8 mouse cellular contexts compared by ENCODE assay signal in the genomic region with DNA sequence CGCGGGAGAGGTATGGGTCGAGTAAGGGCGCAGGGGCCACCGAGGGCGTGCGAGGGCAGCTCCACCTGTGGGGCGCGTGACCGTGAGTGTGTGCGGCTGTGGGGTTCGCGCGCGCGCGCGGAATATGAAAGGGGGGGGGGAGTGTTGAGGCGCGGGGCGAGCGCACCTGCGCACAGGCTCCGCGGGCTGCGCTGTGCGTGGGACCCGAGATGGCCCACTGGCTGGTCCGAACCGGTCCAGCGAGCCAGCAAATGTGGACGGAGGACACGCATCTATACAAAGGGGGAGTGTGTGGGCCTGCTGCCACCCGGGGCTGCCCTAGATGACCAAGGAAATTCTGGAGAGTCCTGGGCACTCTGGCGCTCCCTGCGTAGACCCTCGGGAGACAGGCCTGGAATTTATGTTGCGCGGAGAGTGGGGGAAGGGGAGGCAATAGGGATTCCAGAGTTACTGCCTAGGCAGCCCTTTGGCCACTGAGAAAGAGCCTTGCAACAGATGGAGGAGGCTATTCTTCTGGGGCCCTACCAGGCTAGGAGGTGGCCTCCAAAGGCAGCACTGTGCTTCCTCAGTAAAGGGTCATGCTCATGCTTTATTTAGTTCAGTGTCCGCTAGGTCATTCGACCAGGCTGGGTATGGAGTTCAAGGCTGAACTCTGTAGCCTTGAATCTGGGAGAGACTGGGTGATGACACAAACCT. TPM values are rescaled to one million over a fixed set of nuclear protein-coding genes. Genes with fewer than 3 reads are reported as not detected.
DNase-seq lines count a peak whose midpoint lies in the region; ATAC-seq lines count a peak whose summit lies in the region.

No protein-coding gene starts in this region.

- 1% methylated on average over 40 of the region's 41 CpGs for WGBS in embryonic facial prominence, embryonic 13.5 days

- peak overlapping the region; percentile 73 for H3K27ac ChIP-seq in embryonic facial prominence, embryonic 13.5 days

- H3K4me3 ChIP-seq in embryonic facial prominence, embryonic 13.5 days: peak overlapping the region; percentile 80

- peaks cover 19% of the 10 kb centered on the region for H3K4me1 ChIP-seq in embryonic facial prominence, embryonic 13.5 days

- peak; percentile 48 to 54 for DNase-seq in layer of hippocampus, adult 18-20 months (ENCODE audit: low spot score in 2 of 2)
- DNase-seq in layer of hippocampus, adult 9-11 months: no peak
- DNase-seq in NIH3T3 (ENCODE audit: low read depth): peak; percentile 74
- DNase-seq in heart, postnatal 10 days: peak; percentile 60 to 71
- DNase-seq in layer of hippocampus, postnatal 14 days (ENCODE audit: low spot score in 2 of 2): peak; percentile 60 to 61
- peak; percentile 79 for DNase-seq in mesoderm, embryonic 11.5 days (ENCODE audit: low read depth, low spot score)
- no peak for DNase-seq in T-cell, adult 2 months (ENCODE audit: low spot score)

- peak overlapping the region; percentile 81 for H3K4me2 ChIP-seq in embryonic facial prominence, embryonic 13.5 days

- peak; percentile 23 for ATAC-seq in embryonic facial prominence, embryonic 13.5 days (ENCODE audit: insufficient number of reproducible peaks, insufficient read depth, low FRiP score, low TSS enrichment, low read depth)

- peak overlapping the region; percentile 88 for H3K9ac ChIP-seq in embryonic facial prominence, embryonic 13.5 days

- intact Hi-C loops in heart, postnatal 10 days (cut with DNase I): no loop called here

- H3K27me3 ChIP-seq in embryonic facial prominence, embryonic 13.5 days: no peaks in the 10 kb centered on the region

- H3K9me3 ChIP-seq in embryonic facial prominence, embryonic 13.5 days: peaks cover 23% of the 10 kb centered on the region

- peaks cover 41% of the 10 kb centered on the region for H3K36me3 ChIP-seq in embryonic facial prominence, embryonic 13.5 days

RNA-seq across cellular contexts. Expression of gene Gm44965, which starts 0.5 kb away (rescaled TPM):
- not detected for total RNA-seq in layer of hippocampus, adult 18-20 months (2021)
- polyA plus RNA-seq in embryonic facial prominence, embryonic 13.5 days (2015; fragmentation: Nextera tagmentation; extraction: Ambion mirVana): 1.2 TPM in 1 of 2 replicates, not detected in the other
- total RNA-seq in heart, postnatal 10 days (2021): 1 to 10 TPM in 1 of 2 experiments, not detected in 1; 5.4 TPM
- total RNA-seq in layer of hippocampus, postnatal 14 days (2021): not detected

RNA-seq across cellular contexts. Expression of gene Repin1, which starts 0.5 kb away (rescaled TPM):
- total RNA-seq in layer of hippocampus, adult 18-20 months (2021): 10 to 100 TPM; 48.0 to 51.0 TPM
- 23.0 and 24.2 TPM in 2 replicates for polyA plus RNA-seq in embryonic facial prominence, embryonic 13.5 days (2015; fragmentation: Nextera tagmentation; extraction: Ambion mirVana)
- 10 to 100 TPM; 24.3 to 27.7 TPM for total RNA-seq in heart, postnatal 10 days (2021)
- total RNA-seq in layer of hippocampus, postnatal 14 days (2021): 10 to 100 TPM; 29.3 to 38.4 TPM

RNA-seq across cellular contexts. Expression of gene Gm45021, which starts 4.8 kb away (rescaled TPM):
- total RNA-seq in layer of hippocampus, adult 18-20 months (2021): not detected
- polyA plus RNA-seq in embryonic facial prominence, embryonic 13.5 days (2015; fragmentation: Nextera tagmentation; extraction: Ambion mirVana): not detected in 2 replicates
- total RNA-seq in heart, postnatal 10 days (2021): not detected
- not detected for total RNA-seq in layer of hippocampus, postnatal 14 days (2021)

RNA-seq across cellular contexts. Expression of gene Zfp775, which starts 7.7 kb away (rescaled TPM):
- 1 to 10 TPM; 7.1 to 8.2 TPM for total RNA-seq in layer of hippocampus, adult 18-20 months (2021)
- polyA plus RNA-seq in embryonic facial prominence, embryonic 13.5 days (2015; fragmentation: Nextera tagmentation; extraction: Ambion mirVana): 5.4 and 9.8 TPM in 2 replicates
- total RNA-seq in heart, postnatal 10 days (2021): 1 to 10 TPM; 5.8 to 5.9 TPM
- total RNA-seq in layer of hippocampus, postnatal 14 days (2021): 1 to 10 TPM; 6.4 to 6.5 TPM

RNA-seq across cellular contexts. Expression of gene Rarres2, which starts 21.6 kb away (rescaled TPM):
- 10 to 100 TPM; 14.9 to 18.0 TPM for total RNA-seq in layer of hippocampus, adult 18-20 months (2021)
- 4.5 and 5.5 TPM in 2 replicates for polyA plus RNA-seq in embryonic facial prominence, embryonic 13.5 days (2015; fragmentation: Nextera tagmentation; extraction: Ambion mirVana)
- 100 to 1,000 TPM in 1 of 2 experiments, 10 to 100 TPM in 1; 86.7 to 106 TPM for total RNA-seq in heart, postnatal 10 days (2021)
- total RNA-seq in layer of hippocampus, postnatal 14 days (2021): 10 to 100 TPM; 14.9 to 23.3 TPM

Comparison
In these comparisons a context has a peak if more than half of its experiments do, and no peak if none do; other contexts are left out.
1. DNase-seq: peak in layer of hippocampus, adult 18-20 months (2 of 2), NIH3T3 (single experiment), heart, postnatal 10 days (2 of 2), layer of hippocampus, postnatal 14 days (2 of 2) and mesoderm, embryonic 11.5 days (single experiment); none in layer of hippocampus, adult 9-11 months (single experiment) and T-cell, adult 2 months (single experiment).